Mouse (Mus musculus) heart, postnatal 0 days (tissue): ENCODE measurements at regions not wholly inside any gene's neighbourhood (a gene's known extent, or its start where the extent isn't known, plus 50 kb on each side); places are given as distances from the start of the nearest gene placed in this dataset.
"Not testable (repeated sequence)": the region's sequence is repeated elsewhere in the genome, so short reads cannot be mapped to it uniquely, and the experiment has no call there.

Experiments used
- ATAC-seq: fragments of 200-750 bp; cut with Nextera tagmentation; 2 replicates; pipeline ENCODE4 v1.8.0; 2017; ENCODE audit warnings: low read depth, moderate number of reproducible peaks, moderate library complexity; ENCODE audit not compliant: insufficient read depth
- DNase-seq: peaks from one replicate; pipeline ENCODE4 v3.0.0-alpha.2; 2016; ENCODE audit warnings: low spot score
- H3K27ac ChIP-seq: fragments of 300-500 bp; sonication (generic); 2 replicates; pipeline ENCODE4 v1.5.1; 2014; ENCODE audit warnings: low read depth, mild to moderate bottlenecking
- H3K27me3 ChIP-seq: fragments of 300-500 bp; sonication (generic); 2 replicates; pipeline ENCODE4 v1.6.1; 2014; ENCODE audit warnings: low read length, mixed read lengths; ENCODE audit not compliant: control insufficient read depth, insufficient read depth
- H3K36me3 ChIP-seq: fragments of 300-500 bp; sonication (generic); replicated peaks from 2 replicates; pipeline ENCODE4 v1.6.1; 2014; ENCODE audit warnings: low read length, mixed read lengths; ENCODE audit not compliant: control insufficient read depth, insufficient read depth
- H3K4me1 ChIP-seq: fragments of 300-500 bp; sonication (generic); 2 replicates; pipeline ENCODE4 v1.6.1; 2014; ENCODE audit warnings: antibody characterized with exemption; ENCODE audit not compliant: control insufficient read depth, insufficient read depth
- H3K4me2 ChIP-seq: fragments of 300-500 bp; sonication (generic); 2 replicates; pipeline ENCODE4 v1.6.1; 2014; ENCODE audit warnings: low read depth, mild to moderate bottlenecking, low read length, moderate library complexity
- H3K4me3 ChIP-seq: fragments of 300-500 bp; sonication (generic); 2 replicates; pipeline ENCODE4 v1.5.1; 2014; ENCODE audit warnings: low read depth, low read length
- H3K9ac ChIP-seq: fragments of 300-500 bp; sonication (generic); replicated peaks from 2 replicates; pipeline ENCODE4 v1.6.1; 2014; ENCODE audit warnings: low read depth, low read length, mixed read lengths
- H3K9me3 ChIP-seq: fragments of 300-500 bp; sonication (generic); replicated peaks from 2 replicates; pipeline ENCODE4 v1.6.1; 2016; ENCODE audit warnings: low read length; ENCODE audit not compliant: control insufficient read depth
- CTCF ChIP-seq: IDR thresholded peaks from 2 replicates; pipeline ENCODE4 v1.5.1; 2016; ENCODE audit warnings: antibody characterized with exemption, control low read depth, low read depth
- EP300 ChIP-seq: IDR thresholded peaks from 2 replicates; pipeline ENCODE4 v1.6.1; 2016; ENCODE audit warnings: antibody characterized with exemption, low read depth
- WGBS: fragments of 180-500 bp; shearing (Covaris S2); extraction: QIAGEN DNeasy Blood & Tissue Kit; methylation state at CpG from one replicate; pipeline ENCODE4 v1.1.7; 2014; 5-methylcytosine and 5-hydroxymethylcytosine counted together

- not testable (repeated sequence) for ATAC-seq
Observed at GRCm38 (mm10) chr12:3098175-3098574, 211.6 kb downstream of the Rab10 start.

GRCm38 (mm10) chr12:3094509-3094908, 215.3 kb downstream of the Rab10 start:
- no peak overlapping the region for H3K4me3 ChIP-seq
- no peak for ATAC-seq
- no peak overlapping the region for H3K4me2 ChIP-seq
- H3K27me3 ChIP-seq, result no peaks in the 10 kb centered on the region
- H3K9me3 ChIP-seq, result no peaks in the 10 kb centered on the region
- DNase-seq, result no peak
- no peak overlapping the region for H3K9ac ChIP-seq
- no peaks in the 10 kb centered on the region for H3K36me3 ChIP-seq
- WGBS, result 87% methylated on average over 5 of the region's 5 CpGs
- no peak for TF ChIP-seq EP300
- TF ChIP-seq CTCF, result no peak
- H3K4me1 ChIP-seq, result no peaks in the 10 kb centered on the region
- H3K27ac ChIP-seq, result no peak overlapping the region

More at GRCm38 (mm10) chr12:3098175-3098574, 211.6 kb downstream of the Rab10 start:
- H3K4me2 ChIP-seq, H3K36me3 ChIP-seq, H3K4me3 ChIP-seq, H3K27me3 ChIP-seq, H3K9ac ChIP-seq, DNase-seq, H3K27ac ChIP-seq, H3K9me3 ChIP-seq, H3K4me1 ChIP-seq: not testable (repeated sequence)
- TF ChIP-seq CTCF, result peak; percentile 24; the same call in 1 of the 2 replicates
- WGBS, result 26% methylated on average over 2 of the region's 2 CpGs

- not testable (repeated sequence) for H3K9me3 ChIP-seq, H3K27me3 ChIP-seq, H3K27ac ChIP-seq, H3K4me1 ChIP-seq, H3K4me3 ChIP-seq, H3K36me3 ChIP-seq, H3K4me2 ChIP-seq, DNase-seq, H3K9ac ChIP-seq, ATAC-seq
- WGBS, result 55% methylated on average over 2 of the region's 3 CpGs
Observed at GRCm38 (mm10) chr12:3092974-3093373, 216.8 kb downstream of the Rab10 start.

- H3K27ac ChIP-seq, H3K9me3 ChIP-seq, H3K27me3 ChIP-seq, H3K9ac ChIP-seq, H3K4me3 ChIP-seq, H3K4me1 ChIP-seq, H3K36me3 ChIP-seq, H3K4me2 ChIP-seq, DNase-seq, ATAC-seq: not testable (repeated sequence)
- 53% methylated on average over 5 of the region's 5 CpGs for WGBS
Observed at GRCm38 (mm10) chr12:3049546-3049945, 260.2 kb downstream of the Rab10 start.

- H3K4me3 ChIP-seq, H3K36me3 ChIP-seq, H3K4me2 ChIP-seq, H3K4me1 ChIP-seq, H3K27me3 ChIP-seq, H3K27ac ChIP-seq, DNase-seq, ATAC-seq, H3K9ac ChIP-seq, H3K9me3 ChIP-seq: not testable (repeated sequence)
- 86% methylated on average over 16 of the region's 16 CpGs for WGBS
Observed at GRCm38 (mm10) chr12:3018446-3018845, 291.3 kb downstream of the Rab10 start.

GRCm38 (mm10) chr12:3016777-3017176, 293.0 kb downstream of the Rab10 start:
- not testable (repeated sequence) for H3K36me3 ChIP-seq, ATAC-seq, H3K4me1 ChIP-seq, H3K9me3 ChIP-seq, H3K4me2 ChIP-seq, H3K9ac ChIP-seq, H3K4me3 ChIP-seq, H3K27me3 ChIP-seq, H3K27ac ChIP-seq, DNase-seq
- 83% methylated on average over 8 of the region's 8 CpGs for WGBS
